Mouse (Mus musculus) liver, embryonic 14.5 days (tissue): ENCODE results near the gene Dclre1b.

Experiments used
- CTCF ChIP-seq: IDR thresholded peaks from 2 replicates; pipeline ENCODE4 v1.5.1; 2016; ENCODE audit warnings: antibody characterized with exemption, low read depth, control low read depth
- EP300 ChIP-seq: IDR thresholded peaks from 2 replicates; pipeline ENCODE4 v1.6.1; 2016; ENCODE audit warnings: antibody characterized with exemption, low read depth

DNA sequence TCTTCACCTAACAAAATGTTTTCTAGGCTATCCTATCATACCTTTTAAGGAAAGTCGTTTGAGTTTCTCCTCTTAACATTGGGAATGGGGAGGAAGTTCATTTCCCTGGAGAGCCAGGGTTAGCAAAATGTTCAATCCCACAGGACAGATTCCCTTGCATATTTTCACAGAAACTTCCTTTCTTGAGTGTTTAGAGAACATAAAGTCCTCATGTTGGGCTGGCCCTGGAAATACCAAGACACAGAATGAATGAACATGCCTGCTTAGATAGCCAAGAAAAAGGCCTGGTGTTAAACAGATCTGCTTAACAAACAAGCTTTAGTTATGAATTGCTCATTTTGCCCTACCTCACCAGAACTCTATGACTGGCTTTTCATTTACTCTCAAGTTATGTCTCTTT lies 16.7 kb downstream of the Dclre1b start:
- TF ChIP-seq CTCF (no peak), EP300 (no peak)
